Mouse (Mus musculus): ENCODE results near the gene Itih5. TPM values are rescaled to one million over a fixed set of nuclear protein-coding genes. Genes with fewer than 3 reads are reported as not detected.

Itih5 gene
- total and polyA plus RNA-seq, 2 experiments from 2014 or later: 11.6 to 16.7 TPM

- no peak for TF ChIP-seq CTCF (IDR thresholded peaks at IDR 0.05; ENCODE audit: low read depth)
- no peak overlapping the region for H3K27ac ChIP-seq
- H3K9me3 ChIP-seq (ENCODE audit: low read length): no peaks in the 10 kb centered on the region
- H3K4me3 ChIP-seq (ENCODE audit: low read length): no peak overlapping the region
- H3K4me2 ChIP-seq (ENCODE audit: low read depth, low read length): no peak overlapping the region
- no peak overlapping the region for H3K9ac ChIP-seq (replicated peaks; ENCODE audit: low read length)
- no peak for DNase-seq (ENCODE audit: low spot score)
- no peaks in the 10 kb centered on the region for H3K36me3 ChIP-seq (ENCODE audit: insufficient read depth, low read length)
- no peaks in the 10 kb centered on the region for H3K27me3 ChIP-seq (ENCODE audit: insufficient read depth, low read length)
- 0 out of 2 replicates have a peak, but pooled peaks cover 4% of the 10 kb centered on the region for H3K4me1 ChIP-seq (ENCODE audit: insufficient read depth, low read length)
- 84% methylated on average over 1 of the region's 1 CpGs for WGBS
- no peak for ATAC-seq
Observed at GRCm38 (mm10) chr2:10226907-10227306, 73.5 kb downstream of the Itih5 start.

GRCm38 (mm10) chr2:10231971-10232370 is 78.6 kb downstream of the Itih5 start:
- WGBS: 55% methylated on average over 6 of the region's 6 CpGs

DNA sequence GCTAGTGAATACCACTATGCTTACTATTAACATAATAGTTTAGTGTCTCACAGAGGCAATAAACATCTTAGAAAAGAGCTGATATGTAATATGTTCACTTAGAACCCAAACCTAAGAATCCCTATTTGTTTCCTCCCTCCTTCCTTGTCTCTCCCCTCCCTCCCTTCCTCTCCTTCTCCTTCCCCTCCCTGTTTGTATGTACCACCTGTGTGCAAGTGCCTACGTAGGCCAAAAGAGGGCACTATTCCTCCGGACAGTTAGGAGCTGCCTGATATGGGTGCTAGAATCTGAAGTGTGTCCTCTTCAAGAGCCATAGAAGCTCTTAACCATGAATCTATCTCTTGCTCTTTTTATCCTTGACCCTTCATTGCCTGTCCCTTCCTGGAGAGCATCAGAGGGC is 83.2 kb downstream of the Itih5 start:
- H3K36me3 ChIP-seq (ENCODE audit: insufficient read depth, low read length): no peaks in the 10 kb centered on the region
- TF ChIP-seq CTCF (IDR thresholded peaks at IDR 0.05; ENCODE audit: low read depth): no peak
- no peak overlapping the region for H3K9ac ChIP-seq (replicated peaks; ENCODE audit: low read length)
- WGBS: 96% methylated on average over 2 of the region's 2 CpGs
- H3K4me1 ChIP-seq (ENCODE audit: insufficient read depth, low read length): 0 out of 2 replicates have a peak, but pooled peaks cover under 1% of the 10 kb centered on the region
- H3K4me3 ChIP-seq (ENCODE audit: low read length): no peak overlapping the region
- H3K9me3 ChIP-seq (ENCODE audit: low read length): no peaks in the 10 kb centered on the region
- no peak overlapping the region for H3K27ac ChIP-seq
- ATAC-seq: no peak
- no peak for DNase-seq (ENCODE audit: low spot score)
- H3K4me2 ChIP-seq (ENCODE audit: low read depth, low read length): no peak overlapping the region
- no peaks in the 10 kb centered on the region for H3K27me3 ChIP-seq (ENCODE audit: insufficient read depth, low read length)

More at GRCm38 (mm10) chr2:10231971-10232370, 78.6 kb downstream of the Itih5 start:
- Histone ChIP-seq H3K4me3 (ENCODE audit: low read length) (no peak overlapping the region), H3K9me3 (ENCODE audit: low read length) (no peaks in the 10 kb centered on the region), H3K27ac (no peak overlapping the region; the same call in 1 of the 2 replicates), H3K4me1 (ENCODE audit: insufficient read depth, low read length) (0 out of 2 replicates have a peak, but pooled peaks cover 4% of the 10 kb centered on the region), H3K27me3 (ENCODE audit: insufficient read depth, low read length) (no peaks in the 10 kb centered on the region), H3K36me3 (ENCODE audit: insufficient read depth, low read length) (no peaks in the 10 kb centered on the region), H3K4me2 (ENCODE audit: low read depth, low read length) (no peak overlapping the region), H3K9ac (replicated peaks; ENCODE audit: low read length) (no peak overlapping the region)
- no peak for ATAC-seq
- DNase-seq (ENCODE audit: low spot score): peak; percentile 22
- no peak for TF ChIP-seq CTCF (IDR thresholded peaks at IDR 0.05; ENCODE audit: low read depth)

DNA sequence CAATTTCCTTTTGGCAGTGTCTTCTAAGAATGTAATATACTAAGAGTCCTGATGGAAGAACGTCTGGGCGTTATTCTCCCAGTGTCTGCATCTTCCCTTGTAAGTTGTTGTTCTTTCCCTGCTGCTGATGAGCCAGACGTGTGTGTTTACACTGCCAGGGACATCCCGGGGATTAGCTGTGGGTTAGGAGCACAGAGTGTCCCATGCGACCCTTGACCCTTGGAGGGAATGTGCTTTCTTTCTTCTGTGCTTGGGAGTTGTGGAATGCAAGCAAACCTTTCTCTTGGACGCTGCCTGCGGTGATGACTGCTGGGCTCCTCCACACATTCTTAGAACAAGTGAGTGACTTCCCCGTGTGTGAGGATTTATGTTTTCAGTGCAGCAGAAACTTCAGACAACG is 89.6 kb downstream of the Itih5 start:
- Histone ChIP-seq H3K27ac (no peak overlapping the region), H3K9me3 (ENCODE audit: low read length) (no peaks in the 10 kb centered on the region), H3K36me3 (ENCODE audit: insufficient read depth, low read length) (no peaks in the 10 kb centered on the region), H3K4me3 (ENCODE audit: low read length) (no peak overlapping the region), H3K4me1 (ENCODE audit: insufficient read depth, low read length) (no peaks in the 10 kb centered on the region), H3K9ac (replicated peaks; ENCODE audit: low read length) (no peak overlapping the region), H3K27me3 (ENCODE audit: insufficient read depth, low read length) (no peaks in the 10 kb centered on the region), H3K4me2 (ENCODE audit: low read depth, low read length) (no peak overlapping the region)
- WGBS: 14% methylated on average over 9 of the region's 9 CpGs
- DNase-seq (ENCODE audit: low spot score) (no peak), ATAC-seq (no peak)
- no peak for TF ChIP-seq CTCF (IDR thresholded peaks at IDR 0.05; ENCODE audit: low read depth)

GRCm38 (mm10) chr2:10250441-10250840 is 97.1 kb downstream of the Itih5 start:
- no peak for TF ChIP-seq CTCF (IDR thresholded peaks at IDR 0.05; ENCODE audit: low read depth)
- Histone ChIP-seq H3K9me3 (ENCODE audit: low read length) (no peaks in the 10 kb centered on the region), H3K36me3 (ENCODE audit: insufficient read depth, low read length) (no peaks in the 10 kb centered on the region), H3K9ac (replicated peaks; ENCODE audit: low read length) (no peak overlapping the region), H3K4me3 (ENCODE audit: low read length) (no peak overlapping the region), H3K4me1 (ENCODE audit: insufficient read depth, low read length) (no peaks in the 10 kb centered on the region), H3K27ac (no peak overlapping the region), H3K27me3 (ENCODE audit: insufficient read depth, low read length) (no peaks in the 10 kb centered on the region), H3K4me2 (ENCODE audit: low read depth, low read length) (no peak overlapping the region)
- ATAC-seq (no peak), DNase-seq (ENCODE audit: low spot score) (no peak)
- 67% methylated on average over 9 of the region's 9 CpGs for WGBS

- no peaks in the 10 kb centered on the region for H3K36me3 ChIP-seq (ENCODE audit: insufficient read depth, low read length)
- no peak for DNase-seq (ENCODE audit: low spot score)
- TF ChIP-seq CTCF (IDR thresholded peaks at IDR 0.05; ENCODE audit: low read depth): no peak
- no peaks in the 10 kb centered on the region for H3K27me3 ChIP-seq (ENCODE audit: insufficient read depth, low read length)
- WGBS: 54% methylated on average over 4 of the region's 4 CpGs
- ATAC-seq: peak; percentile 12; the same call in 1 of the 2 replicates
- no peak overlapping the region for H3K9ac ChIP-seq (replicated peaks; ENCODE audit: low read length)
- no peak overlapping the region for H3K4me2 ChIP-seq (ENCODE audit: low read depth, low read length)
- no peaks in the 10 kb centered on the region for H3K4me1 ChIP-seq (ENCODE audit: insufficient read depth, low read length)
- H3K27ac ChIP-seq: no peak overlapping the region
- no peak overlapping the region for H3K4me3 ChIP-seq (ENCODE audit: low read length)
- H3K9me3 ChIP-seq (ENCODE audit: low read length): no peaks in the 10 kb centered on the region
Observed at GRCm38 (mm10) chr2:10250926-10251325, 97.6 kb downstream of the Itih5 start.

GRCm38 (mm10) chr2:10251466-10251865 is 98.1 kb downstream of the Itih5 start:
- Histone ChIP-seq H3K27ac (no peak overlapping the region), H3K27me3 (ENCODE audit: insufficient read depth, low read length) (no peaks in the 10 kb centered on the region), H3K9ac (replicated peaks; ENCODE audit: low read length) (no peak overlapping the region), H3K4me3 (ENCODE audit: low read length) (no peak overlapping the region), H3K4me1 (ENCODE audit: insufficient read depth, low read length) (no peaks in the 10 kb centered on the region), H3K4me2 (ENCODE audit: low read depth, low read length) (no peak overlapping the region), H3K9me3 (ENCODE audit: low read length) (no peaks in the 10 kb centered on the region), H3K36me3 (ENCODE audit: insufficient read depth, low read length) (no peaks in the 10 kb centered on the region)
- DNase-seq (ENCODE audit: low spot score) (no peak), ATAC-seq (no peak)
- WGBS: 89% methylated on average over 9 of the region's 9 CpGs
- TF ChIP-seq CTCF (IDR thresholded peaks at IDR 0.05; ENCODE audit: low read depth): no peak
